Mouse (Mus musculus): Measurements from ENCODE around the gene Macf1.

DNA sequence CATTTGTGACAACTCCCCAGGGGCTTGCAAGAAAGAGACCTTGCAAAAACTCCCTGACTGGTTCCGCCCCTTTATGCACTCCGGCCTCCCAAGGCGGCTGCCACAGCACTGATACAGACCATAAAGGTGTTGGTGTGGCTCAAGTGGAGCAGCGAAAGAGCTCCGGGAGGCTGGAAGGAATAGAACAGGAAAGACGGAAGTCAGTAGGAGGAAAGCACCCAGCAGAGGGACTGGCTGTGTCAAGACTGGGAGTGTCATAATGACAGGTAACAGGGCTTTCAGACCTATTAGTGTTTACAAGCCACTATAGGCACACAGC, 340.7 kb downstream of the Macf1 start:
- TF ChIP-seq CTCF (conservative IDR thresholded peaks at IDR 0.05; ENCODE audit: insufficient read depth, insufficient read length, low read depth, low read length) (no peak), POLR2A (IDR thresholded peaks at IDR 0.05; ENCODE audit: low read depth, low read length) (no peak)
